Mouse (Mus musculus) testis, adult 2 months (tissue): ENCODE results near the gene Usp10. TPM values are rescaled to one million over a fixed set of nuclear protein-coding genes. Genes with fewer than 3 reads are reported as not detected.
A peak's percentile ranks its signal among the peaks of the same experiment; 100 is the strongest.

Source experiments
- H3K27ac ChIP-seq: fragments of 200-500 bp; 2 replicates; pipeline ENCODE4 v1.5.1; 2012; ENCODE audit warnings: low read depth, low read length; ENCODE audit not compliant: control insufficient read depth, insufficient read depth
- H3K27me3 ChIP-seq: fragments of 200-500 bp; 2 replicates; pipeline ENCODE4 v1.6.1; 2012; ENCODE audit warnings: mild to moderate bottlenecking, low read length, moderate library complexity; ENCODE audit not compliant: control insufficient read depth, insufficient read depth
- H3K36me3 ChIP-seq: fragments of 200-500 bp; 2 replicates; pipeline ENCODE4 v1.6.1; 2012; ENCODE audit warnings: mild to moderate bottlenecking, low read length; ENCODE audit not compliant: control insufficient read depth, insufficient read depth
- H3K4me1 ChIP-seq: fragments of 200-500 bp; 2 replicates; pipeline ENCODE4 v1.6.1; 2012; ENCODE audit warnings: low read length; ENCODE audit not compliant: control insufficient read depth, insufficient read depth
- H3K4me3 ChIP-seq: fragments of 200-500 bp; 2 replicates; pipeline ENCODE4 v1.5.1; 2012; ENCODE audit warnings: low read depth, mild to moderate bottlenecking, low read length, moderate library complexity, mixed read lengths; ENCODE audit not compliant: control insufficient read depth
- CTCF ChIP-seq: fragments of 200-500 bp; IDR thresholded peaks from 2 replicates; pipeline ENCODE4 v1.5.1; 2012; ENCODE audit warnings: low read depth, mild to moderate bottlenecking, inconsistent platforms, low read length, moderate library complexity; ENCODE audit not compliant: control insufficient read depth, insufficient read depth, insufficient replicate concordance
- POLR2A ChIP-seq: fragments of 200-500 bp; IDR thresholded peaks from 2 replicates; pipeline ENCODE4 v1.6.1; 2012; ENCODE audit warnings: low read depth, mild to moderate bottlenecking, inconsistent platforms, low read length, moderate library complexity; ENCODE audit not compliant: control insufficient read depth
- polyA plus RNA-seq: library from polyadenylated mRNA; depleted of rRNA; stranded (reverse); fragments of >200 nt; gene quantifications from 2 replicates; pipeline ENCODE4 v1.2.3, GENCODE M21; 2012

Gene Usp10
- polyA plus RNA-seq, 1 experiment: 19.9 TPM

GRCm38 (mm10) chr8:119901952-119902351, 8.2 kb upstream of the Usp10 start:
- TF ChIP-seq POLR2A (no peak), CTCF (no peak)
- H3K36me3 ChIP-seq: no peaks in the 10 kb centered on the region
- H3K4me3 ChIP-seq: no peak overlapping the region
- H3K27ac ChIP-seq: no peak overlapping the region
- H3K27me3 ChIP-seq: no peaks in the 10 kb centered on the region
- H3K4me1 ChIP-seq: no peaks in the 10 kb centered on the region

- no peaks in the 10 kb centered on the region for H3K36me3 ChIP-seq
- no peaks in the 10 kb centered on the region for H3K4me1 ChIP-seq
- H3K27ac ChIP-seq: no peak overlapping the region
- no peaks in the 10 kb centered on the region for H3K27me3 ChIP-seq
- no peak overlapping the region for H3K4me3 ChIP-seq
- TF ChIP-seq POLR2A: no peak
- no peak for TF ChIP-seq CTCF
These were observed 5.7 kb upstream of the Usp10 start for GRCm38 (mm10) chr8:119904323-119904911.

- Histone ChIP-seq H3K27me3 (no peaks in the 10 kb centered on the region), H3K4me1 (peaks cover 4% of the 10 kb centered on the region), H3K4me3 (peak within 1 kb of the TSS; percentile 93), H3K27ac (peak within 1 kb of the TSS; percentile 94), H3K36me3 (no peaks in the 10 kb centered on the region)
- peak; percentile 84 for TF ChIP-seq POLR2A
- TF ChIP-seq CTCF: no peak
These were observed 542 bp downstream of the Usp10 start, which contains the start of gene Gm20388 for GRCm38 (mm10) chr8:119910547-119911257. Gene Gm20388 (plus strand): TSS chr8:119910841.

GRCm38 (mm10) chr8:119911258-119911962, 1.2 kb downstream of the Usp10 start:
- peak overlapping the region; percentile 93 for H3K4me3 ChIP-seq
- no peaks in the 10 kb centered on the region for H3K36me3 ChIP-seq
- H3K27me3 ChIP-seq: no peaks in the 10 kb centered on the region
- TF ChIP-seq CTCF (no peak), POLR2A (no peak)
- peaks cover 4% of the 10 kb centered on the region for H3K4me1 ChIP-seq
- peak overlapping the region; percentile 23; the same call in 1 of the 2 replicates for H3K27ac ChIP-seq

GRCm38 (mm10) chr8:119912643-119913042, 2.5 kb downstream of the Usp10 start:
- H3K4me1 ChIP-seq: peaks cover 4% of the 10 kb centered on the region
- no peak overlapping the region for H3K4me3 ChIP-seq
- H3K36me3 ChIP-seq: no peaks in the 10 kb centered on the region
- H3K27ac ChIP-seq: no peak overlapping the region
- no peaks in the 10 kb centered on the region for H3K27me3 ChIP-seq
- TF ChIP-seq POLR2A: no peak
- no peak for TF ChIP-seq CTCF

GRCm38 (mm10) chr8:119913181-119913580, 3.0 kb downstream of the Usp10 start:
- no peaks in the 10 kb centered on the region for H3K36me3 ChIP-seq
- TF ChIP-seq CTCF (no peak), POLR2A (no peak)
- H3K4me1 ChIP-seq: peaks cover 4% of the 10 kb centered on the region
- H3K4me3 ChIP-seq: no peak overlapping the region
- no peak overlapping the region for H3K27ac ChIP-seq
- H3K27me3 ChIP-seq: no peaks in the 10 kb centered on the region

GRCm38 (mm10) chr8:119914161-119914560, 4.0 kb downstream of the Usp10 start:
- no peak overlapping the region for H3K4me3 ChIP-seq
- H3K27ac ChIP-seq: no peak overlapping the region

More at GRCm38 (mm10) chr8:119914161-119914560, 4.0 kb downstream of the Usp10 start:
- Histone ChIP-seq H3K27me3 (no peaks in the 10 kb centered on the region), H3K36me3 (no peaks in the 10 kb centered on the region), H3K4me1 (peaks cover 4% of the 10 kb centered on the region)
- TF ChIP-seq POLR2A (no peak), CTCF (no peak)
